Mouse (Mus musculus) heart, postnatal 0 days (tissue): ENCODE data around the gene Lypla2. TPM values are rescaled to one million over a fixed set of nuclear protein-coding genes. Genes with fewer than 3 reads are reported as not detected.

Experiments used
- ATAC-seq: fragments of 200-750 bp; cut with Nextera tagmentation; 2 replicates; pipeline ENCODE4 v1.8.0; 2017; ENCODE audit warnings: low read depth, moderate number of reproducible peaks, moderate library complexity; ENCODE audit not compliant: insufficient read depth
- DNase-seq: peaks from one replicate; pipeline ENCODE4 v3.0.0-alpha.2; 2016; ENCODE audit warnings: low spot score
- H3K27ac ChIP-seq: fragments of 300-500 bp; sonication (generic); 2 replicates; pipeline ENCODE4 v1.5.1; 2014; ENCODE audit warnings: low read depth, mild to moderate bottlenecking
- H3K27me3 ChIP-seq: fragments of 300-500 bp; sonication (generic); 2 replicates; pipeline ENCODE4 v1.6.1; 2014; ENCODE audit warnings: low read length, mixed read lengths; ENCODE audit not compliant: control insufficient read depth, insufficient read depth
- H3K36me3 ChIP-seq: fragments of 300-500 bp; sonication (generic); replicated peaks from 2 replicates; pipeline ENCODE4 v1.6.1; 2014; ENCODE audit warnings: low read length, mixed read lengths; ENCODE audit not compliant: control insufficient read depth, insufficient read depth
- H3K4me1 ChIP-seq: fragments of 300-500 bp; sonication (generic); 2 replicates; pipeline ENCODE4 v1.6.1; 2014; ENCODE audit warnings: antibody characterized with exemption; ENCODE audit not compliant: control insufficient read depth, insufficient read depth
- H3K4me2 ChIP-seq: fragments of 300-500 bp; sonication (generic); 2 replicates; pipeline ENCODE4 v1.6.1; 2014; ENCODE audit warnings: low read depth, mild to moderate bottlenecking, low read length, moderate library complexity
- H3K4me3 ChIP-seq: fragments of 300-500 bp; sonication (generic); 2 replicates; pipeline ENCODE4 v1.5.1; 2014; ENCODE audit warnings: low read depth, low read length
- H3K9ac ChIP-seq: fragments of 300-500 bp; sonication (generic); replicated peaks from 2 replicates; pipeline ENCODE4 v1.6.1; 2014; ENCODE audit warnings: low read depth, low read length, mixed read lengths
- H3K9me3 ChIP-seq: fragments of 300-500 bp; sonication (generic); replicated peaks from 2 replicates; pipeline ENCODE4 v1.6.1; 2016; ENCODE audit warnings: low read length; ENCODE audit not compliant: control insufficient read depth
- CTCF ChIP-seq: IDR thresholded peaks from 2 replicates; pipeline ENCODE4 v1.5.1; 2016; ENCODE audit warnings: antibody characterized with exemption, control low read depth, low read depth
- EP300 ChIP-seq: IDR thresholded peaks from 2 replicates; pipeline ENCODE4 v1.6.1; 2016; ENCODE audit warnings: antibody characterized with exemption, low read depth
- WGBS: fragments of 180-500 bp; shearing (Covaris S2); extraction: QIAGEN DNeasy Blood & Tissue Kit; methylation state at CpG from one replicate; pipeline ENCODE4 v1.1.7; 2014; 5-methylcytosine and 5-hydroxymethylcytosine counted together
- polyA plus RNA-seq: library from polyadenylated mRNA; unstranded; fragments of >200 nt; fragmentation: Nextera tagmentation; extraction: Ambion mirVana; gene quantifications from 2 replicates; pipeline ENCODE4 v1.2.1, GENCODE M21; 2015
- total RNA-seq: library from RNA; depleted of rRNA; stranded (reverse); fragments of >200 nt; gene quantifications from 2 replicates; pipeline ENCODE4 v1.2.3, GENCODE M21; 2014; ENCODE audit warnings: low replicate concordance

The Lypla2 gene
- total and polyA plus RNA-seq, 2 experiments from 2014 or later: 58.4 to 66.8 TPM

DNA sequence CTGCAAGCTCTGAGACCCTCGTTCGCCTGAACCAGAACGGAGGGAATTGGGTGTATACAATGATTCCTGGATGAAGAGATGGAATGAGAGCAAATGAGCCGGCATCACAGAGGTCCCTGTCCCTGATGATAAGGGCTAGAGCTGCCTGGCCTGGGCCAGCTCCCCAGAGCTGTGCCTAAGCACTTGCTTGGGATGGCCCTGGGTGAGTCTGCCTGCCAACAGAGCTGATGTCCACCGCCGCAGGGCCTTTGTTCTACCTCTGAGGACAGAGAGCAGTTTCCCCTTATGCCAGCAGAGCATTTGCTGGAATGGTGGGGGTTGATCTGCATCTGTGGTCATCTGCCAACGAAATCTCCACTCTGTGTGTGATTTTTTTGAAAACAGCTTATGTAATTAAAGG lies 10.2 kb downstream of the Lypla2 start:
- 84% methylated on average over 7 of the region's 7 CpGs for WGBS

DNA sequence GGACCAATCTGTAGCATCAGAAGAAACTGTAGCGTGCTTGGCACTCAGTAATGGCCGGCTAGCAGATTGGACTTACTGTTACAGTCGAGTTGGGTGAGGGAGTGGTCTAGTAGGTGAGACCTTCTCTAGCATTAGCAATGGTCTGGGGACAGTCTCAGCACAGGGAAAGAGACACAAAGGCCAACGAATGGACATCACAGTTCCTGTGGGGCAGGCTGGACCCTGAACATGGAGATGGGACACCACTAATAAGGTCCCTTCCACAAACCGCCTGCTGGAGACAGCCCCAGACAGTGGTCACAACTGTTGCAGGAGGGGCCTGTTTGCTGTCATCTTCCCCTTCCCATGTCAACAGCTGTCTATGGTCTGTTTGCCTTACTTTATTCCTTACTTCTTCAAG lies 10.7 kb downstream of the Lypla2 start:
- no peak overlapping the region for H3K27ac ChIP-seq
- H3K4me2 ChIP-seq: no peak overlapping the region
- no peaks in the 10 kb centered on the region for H3K9me3 ChIP-seq
- peaks cover 39% of the 10 kb centered on the region for H3K36me3 ChIP-seq
- no peak for TF ChIP-seq CTCF
- no peak for TF ChIP-seq EP300
- no peak overlapping the region for H3K9ac ChIP-seq
- 84% methylated on average over 5 of the region's 5 CpGs for WGBS
- no peaks in the 10 kb centered on the region; the same call in 1 of the 2 replicates for H3K4me1 ChIP-seq
- H3K4me3 ChIP-seq: no peak overlapping the region
- DNase-seq: no peak
- no peaks in the 10 kb centered on the region for H3K27me3 ChIP-seq
- ATAC-seq: no peak

More for the DNA sequence above, 10.2 kb downstream of the Lypla2 start:
- TF ChIP-seq CTCF (no peak), EP300 (no peak)
- Histone ChIP-seq H3K9ac (no peak overlapping the region), H3K4me1 (no peaks in the 10 kb centered on the region; the same call in 1 of the 2 replicates), H3K36me3 (peaks cover 42% of the 10 kb centered on the region), H3K4me2 (no peak overlapping the region), H3K4me3 (no peak overlapping the region), H3K27me3 (no peaks in the 10 kb centered on the region), H3K27ac (peak overlapping the region; percentile 94; the same call in 1 of the 2 replicates), H3K9me3 (no peaks in the 10 kb centered on the region)
- ATAC-seq (no peak), DNase-seq (no peak)

GRCm38 (mm10) chr4:135960717-135961116 lies 11.7 kb downstream of the Lypla2 start:
- Histone ChIP-seq H3K9me3 (no peaks in the 10 kb centered on the region), H3K4me1 (no peaks in the 10 kb centered on the region; the same call in 1 of the 2 replicates), H3K27me3 (no peaks in the 10 kb centered on the region), H3K9ac (no peak overlapping the region), H3K36me3 (peaks cover 38% of the 10 kb centered on the region), H3K27ac (no peak overlapping the region), H3K4me3 (no peak overlapping the region), H3K4me2 (no peak overlapping the region)
- TF ChIP-seq EP300 (no peak), CTCF (peak; percentile 98)
- peak; percentile 40; the same call in 1 of the 2 replicates for ATAC-seq
- 24% methylated on average over 5 of the region's 5 CpGs for WGBS
- peak; percentile 77 for DNase-seq

DNA sequence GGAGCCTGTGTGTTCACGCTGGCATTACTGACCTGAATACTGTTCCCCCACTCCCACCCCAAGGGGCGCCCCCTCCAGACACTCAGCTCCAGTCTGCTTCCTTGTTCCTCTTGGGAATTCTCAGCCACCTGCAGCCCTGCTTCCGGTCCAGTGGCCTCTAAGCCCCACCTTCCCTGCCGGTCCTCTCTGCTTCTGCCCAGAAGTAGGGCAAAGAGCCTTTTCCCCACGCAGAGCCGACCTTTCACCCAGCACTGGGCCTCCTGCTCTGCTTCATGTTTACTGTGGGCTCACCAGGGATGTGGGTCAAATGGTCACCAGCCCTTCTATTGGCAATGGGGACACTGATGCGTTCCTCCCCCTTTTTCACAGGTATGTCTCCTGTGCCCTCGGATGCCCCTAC lies 14.1 kb downstream of the Lypla2 start:
- no peak overlapping the region for H3K4me3 ChIP-seq
- no peaks in the 10 kb centered on the region for H3K27me3 ChIP-seq
- H3K36me3 ChIP-seq: peaks cover 54% of the 10 kb centered on the region
- WGBS: 59% methylated on average over 8 of the region's 8 CpGs
- no peak overlapping the region for H3K9ac ChIP-seq
- no peak overlapping the region for H3K4me2 ChIP-seq
- no peak for ATAC-seq
- no peak overlapping the region for H3K27ac ChIP-seq
- no peak for DNase-seq
- no peaks in the 10 kb centered on the region for H3K4me1 ChIP-seq
- no peaks in the 10 kb centered on the region for H3K9me3 ChIP-seq
- TF ChIP-seq EP300 (no peak), CTCF (no peak)

- no peak for DNase-seq
- Histone ChIP-seq H3K4me2 (no peak overlapping the region), H3K4me1 (no peaks in the 10 kb centered on the region), H3K9ac (no peak overlapping the region), H3K27me3 (no peaks in the 10 kb centered on the region), H3K36me3 (peaks cover 66% of the 10 kb centered on the region), H3K27ac (no peak overlapping the region), H3K9me3 (no peaks in the 10 kb centered on the region), H3K4me3 (no peak overlapping the region)
- 81% methylated on average over 9 of the region's 9 CpGs for WGBS
- no peak for ATAC-seq
- no peak for TF ChIP-seq EP300
- no peak for TF ChIP-seq CTCF
Observed at GRCm38 (mm10) chr4:135955886-135956285, 16.5 kb downstream of the Lypla2 start.

- Histone ChIP-seq H3K27ac (no peak overlapping the region), H3K4me1 (peaks cover 4% of the 10 kb centered on the region; the same call in 1 of the 2 replicates), H3K9me3 (no peaks in the 10 kb centered on the region), H3K36me3 (peaks cover 58% of the 10 kb centered on the region), H3K4me2 (no peak overlapping the region), H3K9ac (no peak overlapping the region), H3K4me3 (no peak overlapping the region), H3K27me3 (no peaks in the 10 kb centered on the region)
- no peak for TF ChIP-seq EP300
- TF ChIP-seq CTCF: peak; percentile 96
- DNase-seq: peak; percentile 60
- 20% methylated on average over 2 of the region's 2 CpGs for WGBS
- peak; percentile 58; the same call in 1 of the 2 replicates for ATAC-seq
Observed at GRCm38 (mm10) chr4:135954241-135954640, 18.2 kb downstream of the Lypla2 start.
